Mouse (Mus musculus) cortical plate, adult 2 months (tissue): ENCODE measurements around the gene Ddah2.

Source experiments
- CTCF ChIP-seq: fragments of 200-500 bp; IDR thresholded peaks from 2 replicates; pipeline ENCODE4 v1.5.1; 2011; ENCODE audit warnings: mild to moderate bottlenecking, control low read depth, low read length; ENCODE audit not compliant: insufficient read depth; ENCODE audit errors: extremely low read depth
- POLR2A ChIP-seq: fragments of 200-500 bp; IDR thresholded peaks from 2 replicates; pipeline ENCODE4 v1.6.1; 2011; ENCODE audit warnings: mild to moderate bottlenecking, low read length, control low read depth; ENCODE audit not compliant: insufficient read depth; ENCODE audit errors: extremely low read depth

DNA sequence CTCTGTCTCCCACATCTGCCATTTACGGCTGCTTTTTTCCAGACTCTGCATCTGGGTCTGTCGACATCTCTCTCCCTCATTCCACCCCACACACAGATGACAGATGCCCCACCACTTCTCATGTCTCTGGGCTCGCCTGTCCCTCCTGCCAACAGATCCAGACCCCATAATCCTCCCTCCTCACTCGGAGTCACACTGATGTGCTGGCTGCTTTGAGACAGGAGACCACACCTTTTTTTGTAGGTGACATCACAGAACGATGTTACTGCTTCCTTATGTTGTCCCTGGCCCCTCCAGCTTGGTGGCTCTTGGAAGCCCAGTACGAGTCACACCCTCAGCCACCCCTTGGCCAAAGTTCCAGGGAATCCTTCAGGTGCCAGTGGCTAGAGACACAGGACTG lies 21.4 kb downstream of the Ddah2 start:
- no peak for TF ChIP-seq POLR2A
- TF ChIP-seq CTCF = no peak
